Mouse (Mus musculus) kidney, postnatal 25 days (tissue): ENCODE measurements around the gene Ccdc7b.
"Not testable (repeated sequence)": the region's sequence is repeated elsewhere in the genome, so short reads cannot be mapped to it uniquely, and the experiment has no call there.

Experiments used
- DNase-seq, 2 experiments: peaks; one replicate each; pipeline ENCODE4 v3.0.0; 2021; ENCODE audit warnings: mixed read lengths in 2 of 2

Gene Ccdc7b

GRCm38 (mm10) chr8:129066834-129067233, at the start of gene Ccdc7b:
Gene Ccdc7b (plus strand): TSS chr8:129067134.
- DNase-seq = not testable (repeated sequence)

GRCm38 (mm10) chr8:129065417-129065816, 1.5 kb upstream of the Ccdc7b start, which contains the start of gene Ccdc7a:
Gene Ccdc7a (minus strand): TSS chr8:129065517.
- DNase-seq = not testable (repeated sequence)

GRCm38 (mm10) chr8:129115761-129116160, 48.8 kb downstream of the Ccdc7b start:
- DNase-seq = not testable (repeated sequence)

GRCm38 (mm10) chr8:129131561-129131960, 64.6 kb downstream of the Ccdc7b start, which contains the start of gene Gm10999:
Gene Gm10999 (minus strand): TSS chr8:129131661.
- no peak for DNase-seq

- DNase-seq = no peak
Observed at GRCm38 (mm10) chr8:129133475-129133874, 66.5 kb downstream of the Ccdc7b start.
